ENCODE assay signal across 8 mouse cellular contexts in the genomic region with DNA sequence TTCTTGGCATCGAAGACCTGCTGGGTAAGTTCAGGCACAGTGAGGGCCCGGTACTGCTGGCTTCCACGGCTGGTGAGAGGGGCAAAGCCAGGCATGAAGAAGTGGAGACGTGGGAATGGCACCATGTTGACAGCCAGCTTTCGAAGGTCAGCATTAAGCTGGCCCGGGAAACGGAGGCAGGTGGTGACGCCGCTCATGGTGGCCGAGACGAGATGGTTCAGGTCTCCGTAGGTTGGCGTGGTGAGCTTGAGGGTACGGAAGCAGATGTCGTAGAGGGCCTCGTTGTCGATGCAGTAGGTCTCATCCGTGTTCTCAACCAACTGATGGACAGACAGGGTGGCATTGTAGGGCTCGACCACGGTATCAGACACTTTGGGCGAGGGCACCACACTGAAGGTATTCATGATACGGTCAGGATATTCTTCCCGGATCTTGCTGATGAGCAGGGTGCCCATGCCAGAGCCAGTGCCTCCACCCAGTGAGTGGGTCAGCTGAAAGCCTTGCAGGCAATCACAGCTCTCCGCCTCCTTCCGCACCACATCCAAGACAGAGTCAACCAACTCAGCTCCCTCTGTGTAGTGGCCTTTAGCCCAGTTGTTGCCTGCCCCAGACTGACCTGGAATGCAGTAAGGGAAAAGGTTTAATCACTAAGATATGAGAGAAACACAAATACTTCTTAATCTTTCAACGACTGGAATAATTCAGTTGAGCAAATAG. TPM values are rescaled to one million over a fixed set of nuclear protein-coding genes. Genes with fewer than 3 reads are reported as not detected.
DNase-seq lines count a peak whose midpoint lies in the region; ATAC-seq and TF ChIP-seq lines count a peak whose summit lies in the region.

No protein-coding gene starts in this region.

- no peak for TF ChIP-seq CTCF in liver, embryonic 14.5 days (IDR thresholded peaks at IDR 0.05; ENCODE audit: low read depth)

- TF ChIP-seq EP300 in liver, embryonic 14.5 days (IDR thresholded peaks at IDR 0.05; ENCODE audit: low read depth): no peak

- H3K9ac ChIP-seq in hindbrain, embryonic 11.5 days (ENCODE audit: low read depth, low read length): peak overlapping the region; percentile 97; the same call in 1 of the 2 replicates
- peak overlapping the region; percentile 100 for H3K9ac ChIP-seq in liver, embryonic 14.5 days (replicated peaks)

- peak overlapping the region; percentile 77 for H3K4me3 ChIP-seq in hindbrain, embryonic 11.5 days (ENCODE audit: low read depth, low read length)
- peak overlapping the region; percentile 96 to 98; a peak in 3 of 4 replicates for H3K4me3 ChIP-seq in liver, embryonic 14.5 days (ENCODE audit: insufficient read depth in 1 of 2, low read depth in 2 of 2, low read length in 2 of 2)

- no peak for ATAC-seq in hindbrain, embryonic 11.5 days (ENCODE audit: low FRiP score)
- ATAC-seq in liver, embryonic 14.5 days (ENCODE audit: insufficient read depth): no peak

- H3K36me3 ChIP-seq in hindbrain, embryonic 11.5 days (ENCODE audit: control insufficient read depth, insufficient read depth, low read length): peaks cover 27% of the 10 kb centered on the region
- peaks cover 48% of the 10 kb centered on the region for H3K36me3 ChIP-seq in liver, embryonic 14.5 days (replicated peaks; ENCODE audit: control insufficient read depth, insufficient read depth, low read depth)

- WGBS in hindbrain, embryonic 11.5 days: 83% methylated on average over 26 of the region's 26 CpGs
- 76% methylated on average over 26 of the region's 26 CpGs for WGBS in liver, embryonic 14.5 days (ENCODE audit: insufficient replicate concordance)

- H3K27ac ChIP-seq in hindbrain, embryonic 11.5 days (ENCODE audit: low read depth, low read length): no peak overlapping the region
- H3K27ac ChIP-seq in liver, embryonic 14.5 days: peak overlapping the region; percentile 28

- H3K9me3 ChIP-seq in hindbrain, embryonic 11.5 days (ENCODE audit: control insufficient read depth, low read length): no peaks in the 10 kb centered on the region
- no peaks in the 10 kb centered on the region for H3K9me3 ChIP-seq in liver, embryonic 14.5 days (ENCODE audit: control insufficient read depth, low read length)

- DNase-seq in kidney, adult 18-20 months: peak; percentile 33
- DNase-seq in kidney, adult 9 months: no peak
- DNase-seq in cerebellum, adult 8-10 months: peak; percentile 51
- DNase-seq in hindbrain, embryonic 11.5 days (ENCODE audit: low spot score): no peak
- DNase-seq in liver, embryonic 14.5 days (ENCODE audit: low read depth in 3 of 3, low spot score in 3 of 3): no peak
- no peak for DNase-seq in urinary bladder, postnatal 4 days (ENCODE audit: low spot score in 2 of 2)
- DNase-seq in right cerebral cortex, postnatal 25 days: no peak
- no peak for DNase-seq in adrenal gland, adult 18-20 months (ENCODE audit: low spot score in 2 of 2)

- H3K4me2 ChIP-seq in hindbrain, embryonic 11.5 days (replicated peaks; ENCODE audit: low read depth, low read length): peak overlapping the region; percentile 68
- peak overlapping the region; percentile 96 for H3K4me2 ChIP-seq in liver, embryonic 14.5 days (ENCODE audit: low read depth)

- no peaks in the 10 kb centered on the region for H3K27me3 ChIP-seq in hindbrain, embryonic 11.5 days (ENCODE audit: control insufficient read depth, insufficient read depth, low read length)
- no peaks in the 10 kb centered on the region for H3K27me3 ChIP-seq in liver, embryonic 14.5 days (ENCODE audit: control insufficient read depth, insufficient read depth, low read length)

- H3K4me1 ChIP-seq in hindbrain, embryonic 11.5 days (replicated peaks; ENCODE audit: control insufficient read depth, insufficient read depth, low read length): peaks cover 13% of the 10 kb centered on the region
- H3K4me1 ChIP-seq in liver, embryonic 14.5 days (replicated peaks; ENCODE audit: control insufficient read depth in 2 of 2, insufficient read depth in 2 of 2, low read length in 1 of 2): peaks cover 33 to 40% of the 10 kb centered on the region in 2 experiments

RNA-seq across cellular contexts. Expression of a gene that starts 2.5 kb away (rescaled TPM):
- 1,599 and 1,667 TPM in 2 replicates for polyA plus RNA-seq in hindbrain, embryonic 11.5 days (2014; fragmentation: Nextera tagmentation; extraction: Ambion mirVana)
- polyA plus RNA-seq in liver, embryonic 14.5 days (2012; rRNA removed): 460 and 467 TPM in 2 replicates
- polyA plus RNA-seq in liver, embryonic 14.5 days (2014; fragmentation: Nextera tagmentation; extraction: Ambion mirVana): 330 and 363 TPM in 2 replicates
- total RNA-seq in adrenal gland, adult 18-20 months (2021): 100 to 1,000 TPM; 134 to 185 TPM

RNA-seq across cellular contexts. Expression of a gene that starts 5.7 kb away (rescaled TPM):
- 16.8 and 17.3 TPM in 2 replicates for polyA plus RNA-seq in hindbrain, embryonic 11.5 days (2014; fragmentation: Nextera tagmentation; extraction: Ambion mirVana)
- 9.2 and 10.0 TPM in 2 replicates for polyA plus RNA-seq in liver, embryonic 14.5 days (2012; rRNA removed)
- polyA plus RNA-seq in liver, embryonic 14.5 days (2014; fragmentation: Nextera tagmentation; extraction: Ambion mirVana): 6.3 and 9.1 TPM in 2 replicates
- 10 to 100 TPM; 11.5 to 16.7 TPM for total RNA-seq in adrenal gland, adult 18-20 months (2021)

RNA-seq across cellular contexts. Expression of a gene that starts 12.6 kb away (rescaled TPM):
- 48.1 and 50.0 TPM in 2 replicates for polyA plus RNA-seq in hindbrain, embryonic 11.5 days (2014; fragmentation: Nextera tagmentation; extraction: Ambion mirVana)
- 22.4 and 34.7 TPM in 2 replicates for polyA plus RNA-seq in liver, embryonic 14.5 days (2012; rRNA removed)
- 27.8 and 29.2 TPM in 2 replicates for polyA plus RNA-seq in liver, embryonic 14.5 days (2014; fragmentation: Nextera tagmentation; extraction: Ambion mirVana)
- 10 to 100 TPM; 62.9 to 71.2 TPM for total RNA-seq in adrenal gland, adult 18-20 months (2021)

RNA-seq across cellular contexts. Expression of a gene that starts 14.1 kb away (rescaled TPM):
- 3.6 and 4.0 TPM in 2 replicates for polyA plus RNA-seq in hindbrain, embryonic 11.5 days (2014; fragmentation: Nextera tagmentation; extraction: Ambion mirVana)
- polyA plus RNA-seq in liver, embryonic 14.5 days (2012; rRNA removed): 10.2 and 11.0 TPM in 2 replicates
- polyA plus RNA-seq in liver, embryonic 14.5 days (2014; fragmentation: Nextera tagmentation; extraction: Ambion mirVana): 11.6 and 13.2 TPM in 2 replicates
- total RNA-seq in adrenal gland, adult 18-20 months (2021): 10 to 100 TPM in 1 of 2 experiments, 1 to 10 TPM in 1; 7.9 to 19.0 TPM

RNA-seq across cellular contexts. Expression of a gene that starts 25.5 kb away (rescaled TPM):
- 49.2 and 51.0 TPM in 2 replicates for polyA plus RNA-seq in hindbrain, embryonic 11.5 days (2014; fragmentation: Nextera tagmentation; extraction: Ambion mirVana)
- polyA plus RNA-seq in liver, embryonic 14.5 days (2012; rRNA removed): 15.6 and 18.2 TPM in 2 replicates
- 20.1 and 22.4 TPM in 2 replicates for polyA plus RNA-seq in liver, embryonic 14.5 days (2014; fragmentation: Nextera tagmentation; extraction: Ambion mirVana)
- total RNA-seq in adrenal gland, adult 18-20 months (2021): 1 to 10 TPM; 2.3 TPM

Comparison
In these comparisons a context has a peak if more than half of its experiments do, and no peak if none do; other contexts are left out.
1. DNase-seq: peak in kidney, adult 18-20 months (single experiment) and cerebellum, adult 8-10 months (single experiment); none in kidney, adult 9 months (single experiment), hindbrain, embryonic 11.5 days (single experiment), liver, embryonic 14.5 days (0 of 3), urinary bladder, postnatal 4 days (0 of 2), right cerebral cortex, postnatal 25 days (single experiment) and adrenal gland, adult 18-20 months (0 of 2).